Mouse (Mus musculus) embryonic facial prominence, embryonic 15.5 days (tissue): ENCODE measurements around the gene Cant1. TPM values are rescaled to one million over a fixed set of nuclear protein-coding genes. Genes with fewer than 3 reads are reported as not detected.
A peak's percentile ranks its signal among the peaks of the same experiment; 100 is the strongest.

Source experiments
- ATAC-seq: fragments of 200-750 bp; cut with Nextera tagmentation; 2 replicates; pipeline ENCODE4 v1.8.0; 2017; ENCODE audit warnings: low read depth, moderate TSS enrichment; ENCODE audit not compliant: insufficient number of reproducible peaks, low FRiP score, low TSS enrichment
- H3K27ac ChIP-seq: fragments of 300-500 bp; sonication (generic); replicated peaks from 2 replicates; pipeline ENCODE4 v1.5.1; 2015; ENCODE audit warnings: mild to moderate bottlenecking, inconsistent platforms
- H3K27me3 ChIP-seq: fragments of 300-500 bp; sonication (generic); 2 replicates; pipeline ENCODE4 v1.6.1; 2015; ENCODE audit warnings: inconsistent platforms
- H3K36me3 ChIP-seq: fragments of 300-500 bp; sonication (generic); 2 replicates; pipeline ENCODE4 v1.6.1; 2015; ENCODE audit warnings: mild to moderate bottlenecking, inconsistent platforms
- H3K4me1 ChIP-seq: fragments of 300-500 bp; sonication (generic); 2 replicates; pipeline ENCODE4 v1.6.1; 2015; ENCODE audit warnings: inconsistent platforms
- H3K4me2 ChIP-seq: fragments of 300-500 bp; sonication (generic); replicated peaks from 2 replicates; pipeline ENCODE4 v1.6.1; 2015; ENCODE audit warnings: mild to moderate bottlenecking, inconsistent platforms
- H3K4me3 ChIP-seq: fragments of 300-500 bp; sonication (generic); replicated peaks from 2 replicates; pipeline ENCODE4 v1.5.1; 2015; ENCODE audit warnings: mild to moderate bottlenecking, inconsistent platforms
- H3K9ac ChIP-seq: fragments of 300-500 bp; sonication (generic); 2 replicates; pipeline ENCODE4 v1.6.1; 2015; ENCODE audit warnings: inconsistent platforms
- H3K9me3 ChIP-seq: fragments of 300-500 bp; sonication (generic); replicated peaks from 2 replicates; pipeline ENCODE4 v1.6.1; 2016; ENCODE audit warnings: inconsistent platforms
- WGBS: fragments of 180-500 bp; shearing (Covaris S2); methylation state at CpG from one replicate; pipeline ENCODE4 v1.1.7; 2015; 5-methylcytosine and 5-hydroxymethylcytosine counted together
- polyA plus RNA-seq: library from polyadenylated mRNA; unstranded; fragments of >200 nt; fragmentation: Nextera tagmentation; extraction: Ambion mirVana; gene quantifications from 2 replicates; pipeline ENCODE4 v1.2.1, GENCODE M21; 2015

Gene Cant1
- polyA plus RNA-seq, 1 experiment from 2014 or later: 38.0 TPM

DNA sequence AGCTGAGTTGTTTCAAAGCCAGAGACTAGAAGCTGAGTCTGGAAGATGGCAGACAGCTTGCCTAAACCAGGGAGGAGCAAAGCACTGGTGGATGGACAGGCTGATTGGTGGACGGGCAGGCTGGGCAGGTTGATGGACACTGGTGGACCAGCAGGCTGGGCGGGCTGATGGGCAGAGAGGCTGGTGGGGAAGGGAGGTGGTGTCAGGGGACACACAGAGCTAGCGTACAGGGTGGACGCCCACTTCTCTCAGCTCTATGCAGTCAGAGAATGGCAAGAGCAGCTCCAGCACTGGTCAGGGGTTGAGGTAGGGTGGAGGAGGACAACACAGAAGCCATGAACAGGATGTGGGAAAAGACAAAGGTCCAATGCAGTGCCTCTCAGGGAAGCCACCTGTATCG is 49.6 kb downstream of the Cant1 start:
- H3K4me1 ChIP-seq: peaks cover 45% of the 10 kb centered on the region
- no peaks in the 10 kb centered on the region for H3K27me3 ChIP-seq
- no peaks in the 10 kb centered on the region for H3K36me3 ChIP-seq
- no peak overlapping the region for H3K27ac ChIP-seq
- no peaks in the 10 kb centered on the region for H3K9me3 ChIP-seq
- H3K4me2 ChIP-seq: no peak overlapping the region
- WGBS: 74% methylated on average over 5 of the region's 5 CpGs
- no peak for ATAC-seq
- H3K9ac ChIP-seq: no peak overlapping the region
- no peak overlapping the region for H3K4me3 ChIP-seq

DNA sequence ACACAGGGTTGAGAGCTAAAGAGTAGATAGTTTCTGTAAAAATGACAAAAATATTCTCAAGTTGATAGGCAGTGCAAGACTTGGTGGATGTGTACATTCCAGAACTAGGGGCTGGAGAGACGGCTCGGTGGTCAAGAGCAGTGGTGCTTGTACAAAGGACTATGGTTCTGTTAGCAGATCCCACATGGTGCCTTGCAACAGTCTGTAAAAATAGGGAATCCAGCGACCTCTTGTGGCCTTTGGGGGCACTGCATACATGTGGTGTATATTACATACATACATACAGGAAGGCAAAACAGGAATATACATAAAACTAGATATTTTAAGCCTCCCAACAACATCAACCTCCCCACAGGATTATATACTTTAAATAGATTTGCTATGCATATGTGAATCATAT is 50.6 kb downstream of the Cant1 start:
- Histone ChIP-seq H3K36me3 (no peaks in the 10 kb centered on the region), H3K4me1 (peaks cover 54% of the 10 kb centered on the region), H3K9me3 (no peaks in the 10 kb centered on the region), H3K4me2 (no peak overlapping the region), H3K27me3 (no peaks in the 10 kb centered on the region), H3K4me3 (no peak overlapping the region), H3K27ac (no peak overlapping the region), H3K9ac (no peak overlapping the region)
- WGBS: 63% methylated on average over 3 of the region's 3 CpGs
- no peak for ATAC-seq

DNA sequence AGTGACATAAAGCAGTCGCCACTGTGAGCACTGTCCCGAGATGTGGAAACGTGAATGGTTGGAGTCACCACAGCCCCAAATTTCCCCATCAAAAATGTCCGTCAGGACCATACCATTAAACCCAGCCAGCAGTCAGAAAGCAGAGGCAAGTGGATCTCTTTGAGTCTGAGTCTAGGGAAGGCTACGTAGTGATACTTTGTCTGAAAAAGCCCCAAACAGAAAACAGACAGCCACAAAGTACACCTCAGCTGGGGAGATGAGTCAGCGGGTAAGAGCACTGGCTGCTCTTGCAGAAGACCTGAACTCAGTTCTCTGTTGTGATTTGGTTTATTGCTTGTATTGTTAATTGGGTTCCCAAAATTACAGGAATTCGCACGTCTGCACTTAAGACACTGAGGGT is 52.3 kb downstream of the Cant1 start:
- H3K4me1 ChIP-seq: peaks cover 55% of the 10 kb centered on the region

DNA sequence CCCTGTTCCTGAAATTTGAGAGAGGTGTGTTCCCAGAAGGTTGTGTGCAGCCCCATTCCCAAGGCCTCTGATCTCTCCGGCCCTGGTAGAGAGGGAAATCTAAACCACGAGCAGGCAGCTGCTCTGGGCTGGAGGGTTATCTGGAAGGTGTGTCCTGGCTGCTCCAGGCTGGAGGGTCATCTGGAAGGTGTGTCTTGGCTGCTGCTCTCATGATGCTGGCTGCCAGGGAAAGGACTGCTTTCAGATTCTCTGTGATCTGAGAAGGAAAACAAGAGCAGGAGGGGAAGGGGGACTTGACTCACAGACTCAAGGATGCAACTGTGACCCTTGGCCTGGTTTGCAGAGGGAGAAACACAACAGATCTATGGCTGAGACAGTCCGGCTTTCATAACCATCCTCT is 52.8 kb downstream of the Cant1 start:
- Histone ChIP-seq H3K36me3 (no peaks in the 10 kb centered on the region), H3K4me2 (no peak overlapping the region), H3K4me3 (no peak overlapping the region), H3K27me3 (no peaks in the 10 kb centered on the region), H3K9me3 (no peaks in the 10 kb centered on the region), H3K9ac (no peak overlapping the region), H3K27ac (peak overlapping the region; percentile 89), H3K4me1 (peaks cover 53% of the 10 kb centered on the region)
- 53% methylated on average over 3 of the region's 3 CpGs for WGBS
- ATAC-seq: no peak

More for the DNA sequence above, 52.3 kb downstream of the Cant1 start:
- 61% methylated on average over 8 of the region's 8 CpGs for WGBS
- Histone ChIP-seq H3K27ac (0 out of 2 replicates have a peak overlapping the region, but pooled peaks have one; percentile 89), H3K9ac (no peak overlapping the region), H3K9me3 (no peaks in the 10 kb centered on the region), H3K4me2 (no peak overlapping the region), H3K36me3 (no peaks in the 10 kb centered on the region), H3K27me3 (no peaks in the 10 kb centered on the region), H3K4me3 (no peak overlapping the region)
- no peak for ATAC-seq

DNA sequence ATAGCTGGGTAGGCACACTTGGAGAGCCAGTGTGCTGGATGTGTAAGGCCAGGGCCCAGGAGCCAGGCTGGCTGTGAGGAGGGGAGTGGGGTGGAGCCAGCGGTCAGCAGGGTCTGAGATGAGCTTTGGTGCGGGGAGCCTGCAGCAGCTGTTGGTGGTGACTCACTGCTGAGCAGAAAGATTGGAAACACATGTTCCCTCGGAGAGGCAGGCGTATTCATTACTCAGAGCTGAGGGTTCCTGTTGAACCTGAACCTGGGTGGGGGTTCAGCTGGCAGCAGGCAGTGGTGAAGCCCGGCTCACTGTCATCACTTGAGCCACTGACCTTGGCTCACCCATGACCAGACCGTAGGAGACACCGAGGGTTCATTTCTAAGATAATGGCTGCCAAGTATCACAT is 53.7 kb downstream of the Cant1 start:
- H3K27ac ChIP-seq: peak overlapping the region; percentile 89
- H3K27me3 ChIP-seq: no peaks in the 10 kb centered on the region
- H3K9me3 ChIP-seq: no peaks in the 10 kb centered on the region
- no peak overlapping the region for H3K4me2 ChIP-seq
- ATAC-seq: peak; percentile 78
- H3K4me1 ChIP-seq: peaks cover 63% of the 10 kb centered on the region
- H3K9ac ChIP-seq: no peak overlapping the region
- 28% methylated on average over 7 of the region's 7 CpGs for WGBS
- H3K4me3 ChIP-seq: no peak overlapping the region
- H3K36me3 ChIP-seq: no peaks in the 10 kb centered on the region

DNA sequence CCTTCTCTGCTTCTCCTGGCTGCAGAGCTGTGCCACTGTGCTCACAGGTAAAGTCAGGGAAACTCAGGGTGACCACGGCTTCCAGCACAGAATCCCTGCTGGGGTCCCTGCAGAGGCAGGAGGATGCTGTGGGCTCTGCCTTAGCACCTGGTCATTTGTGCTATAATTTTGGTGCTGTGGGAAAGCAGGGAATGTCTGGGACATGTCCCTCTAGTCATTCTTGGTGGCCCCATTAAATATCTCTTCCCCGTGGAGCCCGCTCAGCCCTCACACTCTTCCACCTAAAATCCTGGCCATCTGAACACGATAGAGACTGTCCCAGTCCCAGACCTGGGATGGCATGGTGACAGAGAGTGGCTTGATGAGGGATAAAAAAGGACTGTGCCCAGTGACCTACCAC is 54.9 kb downstream of the Cant1 start:
- Histone ChIP-seq H3K9me3 (no peaks in the 10 kb centered on the region), H3K4me2 (no peak overlapping the region), H3K27ac (0 out of 2 replicates have a peak overlapping the region, but pooled peaks have one; percentile 86), H3K36me3 (no peaks in the 10 kb centered on the region), H3K27me3 (no peaks in the 10 kb centered on the region), H3K4me1 (peaks cover 63% of the 10 kb centered on the region), H3K4me3 (no peak overlapping the region), H3K9ac (no peak overlapping the region)
- no peak for ATAC-seq
- WGBS: 79% methylated on average over 4 of the region's 4 CpGs

DNA sequence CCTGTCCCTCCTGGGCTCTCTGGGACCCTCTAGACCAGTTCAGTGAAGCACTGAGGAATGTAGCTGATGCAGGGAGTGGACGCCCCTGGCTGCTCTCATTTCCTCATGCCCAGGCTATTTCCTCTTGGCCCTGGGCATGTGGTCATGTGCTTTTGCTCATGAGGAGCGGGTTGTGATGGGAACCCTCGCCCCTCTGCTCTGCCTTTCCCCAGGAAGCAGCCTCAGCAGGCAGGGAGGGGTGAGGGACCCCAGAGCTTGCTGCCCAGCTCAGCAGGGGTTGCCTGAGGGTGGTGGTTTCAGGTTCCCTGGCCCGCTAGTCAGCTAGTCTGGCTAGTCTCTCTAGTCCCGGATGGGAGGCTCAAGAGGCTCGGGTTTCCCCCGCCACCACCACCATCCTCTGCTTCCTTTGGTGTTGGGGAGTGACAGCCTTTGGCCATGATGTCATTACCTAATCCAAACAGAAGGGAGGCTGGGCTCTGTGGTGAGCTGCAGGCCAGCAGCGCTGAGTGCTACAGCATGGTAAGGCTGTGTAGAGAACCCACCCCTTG is 55.8 kb downstream of the Cant1 start:
- WGBS: 4% methylated on average over 8 of the region's 8 CpGs
- peak; percentile 85 for ATAC-seq
- Histone ChIP-seq H3K4me1 (peaks cover 63% of the 10 kb centered on the region), H3K4me3 (no peak overlapping the region), H3K9ac (no peak overlapping the region), H3K9me3 (no peaks in the 10 kb centered on the region), H3K27me3 (no peaks in the 10 kb centered on the region), H3K4me2 (peak overlapping the region; percentile 3; the same call in 1 of the 2 replicates), H3K27ac (peak overlapping the region; percentile 86), H3K36me3 (no peaks in the 10 kb centered on the region)

DNA sequence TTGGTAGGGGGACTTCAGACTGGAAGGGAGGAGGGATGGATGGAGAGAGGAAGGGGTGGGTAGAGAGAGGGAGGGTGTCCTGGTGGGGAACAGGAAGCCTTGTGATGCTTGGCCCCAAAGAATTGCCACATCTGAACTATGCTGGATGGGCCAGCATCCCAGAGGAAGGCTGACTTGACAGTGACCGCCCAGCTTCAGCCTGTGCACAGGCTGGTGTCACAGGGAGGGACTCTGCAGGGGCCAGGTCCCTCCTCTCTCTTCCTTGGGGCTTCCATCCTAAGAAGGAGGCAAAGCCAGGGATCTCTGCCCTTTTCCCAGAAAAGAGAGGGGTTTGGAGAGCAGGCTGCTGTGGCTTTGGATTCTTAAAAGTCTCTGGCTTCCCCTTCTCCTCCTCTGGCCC is 56.4 kb downstream of the Cant1 start:
- Histone ChIP-seq H3K9me3 (no peaks in the 10 kb centered on the region), H3K27ac (peak overlapping the region; percentile 86), H3K4me2 (no peak overlapping the region), H3K36me3 (no peaks in the 10 kb centered on the region), H3K9ac (no peak overlapping the region), H3K4me3 (no peak overlapping the region), H3K4me1 (peaks cover 63% of the 10 kb centered on the region), H3K27me3 (no peaks in the 10 kb centered on the region)
- ATAC-seq: peak; percentile 0; the same call in 1 of the 2 replicates
- WGBS: 62% methylated on average over 1 of the region's 1 CpGs

DNA sequence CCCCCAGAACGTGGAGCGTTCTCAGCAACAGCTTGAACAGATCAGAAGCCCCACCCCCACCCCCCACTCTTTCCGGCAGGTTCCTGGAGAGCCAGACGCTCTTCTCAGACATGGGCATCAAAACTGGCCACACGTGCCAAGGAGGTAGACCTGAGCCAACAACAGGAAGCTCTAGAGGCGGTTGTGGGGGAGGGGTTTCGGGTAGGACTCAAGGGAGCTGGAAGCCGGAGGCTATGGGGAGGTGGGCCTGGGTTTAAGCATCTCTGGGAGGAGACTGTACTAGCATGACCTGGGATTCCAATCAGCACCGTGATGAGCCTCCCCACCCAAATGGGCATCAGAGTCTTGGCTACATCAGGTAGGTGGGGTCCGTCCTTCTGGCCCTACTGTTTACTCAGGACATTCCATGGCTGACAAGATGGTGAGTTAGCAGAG is 58.0 kb downstream of the Cant1 start:
- H3K4me2 ChIP-seq: no peak overlapping the region
- H3K27ac ChIP-seq: 0 out of 2 replicates have a peak overlapping the region, but pooled peaks have one; percentile 34
- ATAC-seq: no peak
- no peaks in the 10 kb centered on the region for H3K27me3 ChIP-seq
- H3K9me3 ChIP-seq: no peaks in the 10 kb centered on the region
- no peak overlapping the region for H3K9ac ChIP-seq
- H3K4me3 ChIP-seq: no peak overlapping the region
- 40% methylated on average over 10 of the region's 10 CpGs for WGBS
- H3K36me3 ChIP-seq: no peaks in the 10 kb centered on the region
- H3K4me1 ChIP-seq: peaks cover 55% of the 10 kb centered on the region

DNA sequence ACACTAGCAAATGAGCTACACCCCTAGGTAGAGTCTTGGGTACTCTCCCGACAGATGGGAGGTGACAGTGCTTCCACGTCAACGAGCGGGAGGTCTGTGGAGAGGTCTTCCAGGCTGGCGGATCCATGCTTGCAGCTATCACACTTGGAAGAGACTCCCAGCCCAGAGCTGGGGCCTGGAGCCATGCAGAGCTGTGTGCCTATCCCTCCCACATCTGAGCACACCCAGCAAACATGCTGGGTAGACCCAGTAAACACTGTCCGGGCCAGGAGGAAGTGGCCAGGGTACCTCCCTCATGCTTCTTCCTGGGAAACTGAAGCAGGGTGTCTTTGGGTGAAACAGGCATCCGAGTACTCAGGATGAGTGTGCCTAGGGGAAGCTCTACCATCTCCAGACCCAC is 58.4 kb downstream of the Cant1 start:
- Histone ChIP-seq H3K4me3 (no peak overlapping the region), H3K9me3 (no peaks in the 10 kb centered on the region), H3K4me1 (peaks cover 55% of the 10 kb centered on the region), H3K27ac (peak overlapping the region; percentile 34; the same call in 1 of the 2 replicates), H3K36me3 (no peaks in the 10 kb centered on the region), H3K27me3 (no peaks in the 10 kb centered on the region), H3K4me2 (no peak overlapping the region), H3K9ac (no peak overlapping the region)
- 67% methylated on average over 7 of the region's 7 CpGs for WGBS
- ATAC-seq: no peak
